Mouse (Mus musculus) lung, embryonic 14.5 days (tissue): ENCODE results near the gene Zbtb42. TPM values are rescaled to one million over a fixed set of nuclear protein-coding genes. Genes with fewer than 3 reads are reported as not detected.
A peak's percentile ranks its signal among the peaks of the same experiment; 100 is the strongest.

Experiments
- ATAC-seq: fragments of 200-750 bp; cut with Nextera tagmentation; 2 replicates; pipeline ENCODE4 v1.8.0; 2017; ENCODE audit warnings: mild to moderate bottlenecking, moderate TSS enrichment, moderate library complexity; ENCODE audit not compliant: insufficient read depth
- DNase-seq: peaks from one replicate; pipeline ENCODE4 v3.0.0-alpha.2; 2015
- H3K27ac ChIP-seq: fragments of 300-500 bp; sonication (generic); 2 replicates; pipeline ENCODE4 v1.5.1; 2014; ENCODE audit warnings: low read depth, mild to moderate bottlenecking, moderate library complexity
- H3K27me3 ChIP-seq: fragments of 300-500 bp; sonication (generic); 2 replicates; pipeline ENCODE4 v1.6.1; 2014; ENCODE audit warnings: low read length, control low read depth; ENCODE audit not compliant: insufficient read depth
- H3K36me3 ChIP-seq: fragments of 300-500 bp; sonication (generic); 2 replicates; pipeline ENCODE4 v1.6.1; 2014; ENCODE audit warnings: control low read depth; ENCODE audit not compliant: insufficient read depth
- H3K4me1 ChIP-seq: fragments of 300-500 bp; sonication (generic); 2 replicates; pipeline ENCODE4 v1.6.1; 2014; ENCODE audit warnings: antibody characterized with exemption, control low read depth; ENCODE audit not compliant: insufficient read depth
- H3K4me2 ChIP-seq: fragments of 300-500 bp; sonication (generic); 2 replicates; pipeline ENCODE4 v1.6.1; 2014; ENCODE audit warnings: mild to moderate bottlenecking
- H3K4me3 ChIP-seq: fragments of 300-500 bp; sonication (generic); 2 replicates; pipeline ENCODE4 v1.5.1; 2014; ENCODE audit warnings: low read depth, low read length
- H3K9ac ChIP-seq: fragments of 300-500 bp; sonication (generic); 2 replicates; pipeline ENCODE4 v1.6.1; 2014
- H3K9me3 ChIP-seq: fragments of 300-500 bp; sonication (generic); 2 replicates; pipeline ENCODE4 v1.6.1; 2016; ENCODE audit warnings: low read depth, low read length, control low read depth
- CTCF ChIP-seq: IDR thresholded peaks from 2 replicates; pipeline ENCODE4 v1.5.1; 2016; ENCODE audit warnings: antibody characterized with exemption, low read depth
- whole genome bisulfite sequencing: fragments of 180-500 bp; shearing (Covaris S2); extraction: QIAGEN DNeasy Blood & Tissue Kit; methylation state at CpG from one replicate; pipeline ENCODE4 v1.1.7; 2014; 5-methylcytosine and 5-hydroxymethylcytosine counted together
- polyA plus RNA-seq: library from polyadenylated mRNA; unstranded; fragments of >200 nt; fragmentation: Nextera tagmentation; extraction: Ambion mirVana; gene quantifications from 2 replicates; pipeline ENCODE4 v1.2.1, GENCODE M21; 2014

Gene Zbtb42
- polyA plus RNA-seq, 1 experiment from 2014 or later: 6.7 TPM

- H3K27me3 ChIP-seq: no peaks in the 10 kb centered on the region
- peak; percentile 16 for ATAC-seq
- no peaks in the 10 kb centered on the region for H3K9me3 ChIP-seq
- peaks cover 45% of the 10 kb centered on the region for H3K4me1 ChIP-seq
- no peak for TF ChIP-seq CTCF
- peak overlapping the region; percentile 96 for H3K4me3 ChIP-seq
- H3K9ac ChIP-seq: peak overlapping the region; percentile 98
- H3K27ac ChIP-seq: peak overlapping the region; percentile 97
- H3K36me3 ChIP-seq: peaks cover 33% of the 10 kb centered on the region
- peak; percentile 60 for DNase-seq
- WGBS: 0% methylated on average over 54 of the region's 68 CpGs
- H3K4me2 ChIP-seq: peak overlapping the region; percentile 96
These were observed 5.0 kb upstream of the Zbtb42 start for GRCm38 (mm10) chr12:112673576-112674091.

GRCm38 (mm10) chr12:112674132-112675011 lies 4.3 kb upstream of the Zbtb42 start, which contains the start of gene Akt1:
Akt1 (minus strand) TSS chr12:112674884.
- peak within 1 kb of the TSS; percentile 98 for H3K9ac ChIP-seq
- H3K4me3 ChIP-seq: peak within 1 kb of the TSS; percentile 96
- under 1% methylated on average over 46 of the region's 70 CpGs for WGBS
- DNase-seq: peak; percentile 70
- H3K4me2 ChIP-seq: peak within 1 kb of the TSS; percentile 96
- H3K36me3 ChIP-seq: peaks cover 26% of the 10 kb centered on the region
- no peaks in the 10 kb centered on the region for H3K9me3 ChIP-seq
- H3K27ac ChIP-seq: peak within 1 kb of the TSS; percentile 97
- peak; percentile 19 for ATAC-seq
- H3K4me1 ChIP-seq: peaks cover 45% of the 10 kb centered on the region
- TF ChIP-seq CTCF: no peak
- H3K27me3 ChIP-seq: peaks cover 5% of the 10 kb centered on the region

- peak; percentile 95 for DNase-seq
- Histone ChIP-seq H3K27me3 (peaks cover 15% of the 10 kb centered on the region), H3K4me2 (peak overlapping the region; percentile 96), H3K9ac (peak overlapping the region; percentile 98; the same call in 1 of the 2 replicates), H3K36me3 (peaks cover 15% of the 10 kb centered on the region), H3K4me3 (peak overlapping the region; percentile 96), H3K4me1 (peaks cover 48% of the 10 kb centered on the region), H3K27ac (peak overlapping the region; percentile 97), H3K9me3 (no peaks in the 10 kb centered on the region)
- peak; percentile 25 for ATAC-seq
- 13% methylated on average over 18 of the region's 18 CpGs for WGBS
- peak; percentile 86 for TF ChIP-seq CTCF
These were observed 3.2 kb upstream of the Zbtb42 start for GRCm38 (mm10) chr12:112675245-112676035.

DNA sequence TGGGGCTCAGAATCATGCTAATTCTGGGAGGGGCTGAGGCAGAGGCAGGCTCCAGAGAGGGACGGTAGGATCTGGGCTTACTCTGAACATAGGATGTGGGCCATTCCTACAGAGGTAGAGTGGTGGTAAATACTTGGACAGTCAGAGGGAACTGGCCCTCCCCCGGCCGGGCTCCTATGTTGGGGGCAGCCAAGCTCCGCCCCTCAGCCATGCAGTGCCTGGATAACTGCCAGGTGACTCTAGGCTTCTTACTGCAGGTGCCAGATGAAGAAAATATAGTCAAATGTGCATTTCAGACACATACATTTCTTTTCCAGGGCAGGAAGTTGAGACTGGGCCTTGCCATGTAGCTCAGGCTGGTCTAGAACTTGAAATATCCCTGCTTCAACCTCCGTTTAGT lies 1.6 kb upstream of the Zbtb42 start:
- DNase-seq (peak; percentile 72), ATAC-seq (no peak)
- Histone ChIP-seq H3K27ac (0 out of 2 replicates have a peak overlapping the region, but pooled peaks have one; percentile 42), H3K9me3 (no peaks in the 10 kb centered on the region), H3K36me3 (0 out of 2 replicates have a peak, but pooled peaks cover 5% of the 10 kb centered on the region), H3K4me1 (peaks cover 33% of the 10 kb centered on the region), H3K4me3 (no peak overlapping the region), H3K27me3 (peaks cover 17% of the 10 kb centered on the region), H3K4me2 (peak overlapping the region; percentile 7; the same call in 1 of the 2 replicates), H3K9ac (no peak overlapping the region)
- WGBS: 39% methylated on average over 5 of the region's 5 CpGs
- no peak for TF ChIP-seq CTCF

- Histone ChIP-seq H3K4me2 (peak overlapping the region; percentile 97), H3K27ac (peak overlapping the region; percentile 90; the same call in 1 of the 2 replicates), H3K9me3 (no peaks in the 10 kb centered on the region), H3K4me3 (peak overlapping the region; percentile 66), H3K27me3 (peaks cover 17% of the 10 kb centered on the region), H3K36me3 (0 out of 2 replicates have a peak, but pooled peaks cover 5% of the 10 kb centered on the region), H3K4me1 (peaks cover 24% of the 10 kb centered on the region), H3K9ac (peak overlapping the region; percentile 66)
- no peak for ATAC-seq
- WGBS: 20% methylated on average over 19 of the region's 19 CpGs
- TF ChIP-seq CTCF: peak; percentile 47
- no peak for DNase-seq
These were observed 579 bp upstream of the Zbtb42 start for GRCm38 (mm10) chr12:112677943-112678554.

- WGBS: 4% methylated on average over 73 of the region's 87 CpGs
- no peak for TF ChIP-seq CTCF
These were observed 684 bp downstream of the Zbtb42 start for GRCm38 (mm10) chr12:112679027-112679996.

More at GRCm38 (mm10) chr12:112679027-112679996, 684 bp downstream of the Zbtb42 start:
- 0 out of 2 replicates have a peak, but pooled peaks cover 5% of the 10 kb centered on the region for H3K36me3 ChIP-seq
- H3K4me3 ChIP-seq: peak overlapping the region; percentile 66
- H3K9me3 ChIP-seq: no peaks in the 10 kb centered on the region
- DNase-seq (peak; percentile 83), ATAC-seq (peak; percentile 41)
- peaks cover 24% of the 10 kb centered on the region for H3K4me1 ChIP-seq
- peaks cover 17% of the 10 kb centered on the region for H3K27me3 ChIP-seq
- peak overlapping the region; percentile 66 for H3K9ac ChIP-seq
- H3K27ac ChIP-seq: peak overlapping the region; percentile 90
- H3K4me2 ChIP-seq: peak overlapping the region; percentile 97
